Mouse (Mus musculus): ENCODE results near the gene Agap1. TPM values are rescaled to one million over a fixed set of nuclear protein-coding genes. Genes with fewer than 3 reads are reported as not detected.

Agap1 gene
- total RNA-seq, 2 experiments from 2014 or later, result 225 to 280 TPM

- DNase-seq (ENCODE audit: low spot score in 2 of 2), result no peak
Observed at GRCm38 (mm10) chr1:89880834-89881233, 426.2 kb downstream of the Agap1 start.

DNA sequence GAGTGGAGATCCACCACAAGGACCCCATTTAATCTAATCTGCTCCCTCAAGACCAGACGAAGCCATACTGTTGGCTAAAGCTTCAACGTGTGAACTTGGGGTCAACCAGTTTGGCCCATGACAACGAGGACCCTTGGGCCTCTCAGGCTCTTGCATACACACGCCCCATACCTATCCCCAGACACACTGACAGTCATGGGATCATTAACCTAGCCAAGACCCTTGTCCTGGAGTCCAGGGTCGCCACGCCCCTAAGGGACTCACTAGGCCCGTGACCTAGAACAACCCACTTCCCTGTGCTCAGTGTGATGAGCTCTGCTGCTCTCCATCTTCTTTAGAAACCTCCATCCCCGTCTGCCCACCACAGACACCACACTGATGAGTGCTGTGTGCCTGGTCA is 429.7 kb downstream of the Agap1 start:
- DNase-seq (ENCODE audit: low spot score in 2 of 2), result no peak

- no peak for DNase-seq (ENCODE audit: low spot score in 2 of 2)
Observed at GRCm38 (mm10) chr1:89885696-89886095, 431.1 kb downstream of the Agap1 start.

GRCm38 (mm10) chr1:89891400-89891799 is 436.8 kb downstream of the Agap1 start:
- DNase-seq (ENCODE audit: low spot score in 2 of 2), result no peak

GRCm38 (mm10) chr1:89892281-89892680 is 437.7 kb downstream of the Agap1 start:
- no peak for DNase-seq (ENCODE audit: low spot score in 2 of 2)

GRCm38 (mm10) chr1:89895801-89896200 is 441.2 kb downstream of the Agap1 start:
- no peak for DNase-seq (ENCODE audit: low spot score in 2 of 2)

- no peak for DNase-seq (ENCODE audit: low spot score in 2 of 2)
Observed at GRCm38 (mm10) chr1:89899036-89899435, 444.4 kb downstream of the Agap1 start.

DNA sequence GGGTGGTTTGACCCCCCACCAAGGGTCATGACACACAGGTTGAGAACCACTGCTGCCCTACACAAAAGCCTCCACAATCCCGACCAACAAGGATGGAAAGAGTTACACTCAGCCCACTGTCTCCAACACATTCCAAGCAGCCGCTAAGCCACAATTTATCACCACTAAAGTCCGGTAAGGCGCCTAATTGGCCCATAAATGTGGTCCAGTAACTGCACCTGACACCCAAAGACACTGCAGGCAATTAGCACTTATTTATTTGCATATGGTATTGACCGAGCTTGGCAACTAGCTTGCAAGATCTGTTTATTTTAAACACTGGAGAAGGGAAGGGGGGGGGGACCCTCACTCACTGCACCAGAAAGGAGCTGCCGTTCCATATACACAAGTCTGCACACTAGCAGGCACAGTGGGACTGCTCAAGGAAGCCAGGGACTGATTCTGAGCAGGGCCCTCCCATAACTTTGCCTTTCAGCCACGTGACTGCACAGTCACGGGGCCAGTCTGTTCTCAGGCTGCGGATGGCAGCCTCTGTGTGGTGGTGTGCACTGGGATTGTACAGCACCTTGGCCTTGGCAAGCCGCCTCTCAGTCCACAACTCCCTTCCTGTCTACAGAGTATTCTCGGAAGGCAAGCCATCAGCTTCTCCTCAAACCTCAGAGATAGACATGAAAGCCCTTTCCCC is 445.3 kb downstream of the Agap1 start:
- no peak for DNase-seq (ENCODE audit: low spot score in 2 of 2)

DNA sequence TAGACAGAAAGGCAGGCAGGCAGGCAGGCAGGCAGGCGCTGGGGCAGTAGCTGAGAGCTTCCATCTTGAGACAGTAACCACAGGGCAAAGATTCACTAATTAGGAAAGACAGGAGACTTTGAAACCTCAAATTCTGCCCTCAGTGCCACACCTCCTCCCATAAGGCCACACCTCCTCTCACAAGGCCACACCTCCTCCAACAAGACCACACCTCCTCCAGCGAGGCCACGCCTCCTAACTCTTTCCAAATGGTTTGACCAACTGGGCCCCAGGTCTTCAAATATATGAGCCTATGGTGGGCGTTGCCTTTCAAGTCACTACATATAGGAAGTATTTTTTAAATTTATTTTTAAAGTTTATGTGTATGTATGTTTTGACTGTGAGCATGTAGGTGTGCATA is 446.8 kb downstream of the Agap1 start:
- DNase-seq (ENCODE audit: low spot score in 2 of 2), result no peak

DNA sequence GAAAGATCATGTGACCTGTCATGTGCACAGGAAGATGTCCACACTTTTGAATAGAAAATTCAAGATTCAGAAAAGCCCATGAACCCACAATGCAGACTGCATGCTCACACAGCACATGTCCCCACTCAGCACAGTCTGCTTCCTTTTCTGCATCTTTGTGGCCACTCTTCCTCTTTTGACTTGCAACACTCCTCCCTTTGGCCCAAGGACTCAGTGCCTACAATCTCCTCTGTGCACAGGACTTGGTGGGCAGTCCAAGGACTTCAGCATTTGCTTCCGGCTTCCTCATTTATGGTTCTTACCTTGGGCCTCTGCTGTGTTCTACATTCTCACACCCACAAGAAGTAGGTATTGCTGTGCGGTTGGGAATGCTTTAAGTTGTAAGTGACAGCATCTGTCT is 447.6 kb downstream of the Agap1 start:
- no peak for DNase-seq (ENCODE audit: low spot score in 2 of 2)

DNA sequence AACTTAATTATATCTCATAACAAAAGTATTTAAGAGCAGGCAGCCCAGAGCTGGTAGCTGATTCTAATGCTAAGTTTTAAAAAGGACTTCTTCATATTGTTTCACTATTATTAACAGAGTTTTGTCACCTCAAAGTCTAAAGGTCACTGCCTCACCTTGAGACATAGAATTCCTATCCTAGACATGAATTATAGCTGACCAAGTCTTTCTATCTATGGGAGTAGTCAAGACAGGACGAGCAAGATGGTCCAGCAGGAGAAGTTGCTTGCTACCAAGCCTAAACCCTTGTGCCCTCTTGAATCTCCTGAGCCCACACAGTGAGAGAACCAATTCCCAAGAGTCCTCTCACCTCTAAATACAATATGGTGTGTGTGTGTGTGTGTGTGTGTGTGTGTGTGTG is 448.0 kb downstream of the Agap1 start:
- DNase-seq (ENCODE audit: low spot score in 2 of 2), result no peak

DNA sequence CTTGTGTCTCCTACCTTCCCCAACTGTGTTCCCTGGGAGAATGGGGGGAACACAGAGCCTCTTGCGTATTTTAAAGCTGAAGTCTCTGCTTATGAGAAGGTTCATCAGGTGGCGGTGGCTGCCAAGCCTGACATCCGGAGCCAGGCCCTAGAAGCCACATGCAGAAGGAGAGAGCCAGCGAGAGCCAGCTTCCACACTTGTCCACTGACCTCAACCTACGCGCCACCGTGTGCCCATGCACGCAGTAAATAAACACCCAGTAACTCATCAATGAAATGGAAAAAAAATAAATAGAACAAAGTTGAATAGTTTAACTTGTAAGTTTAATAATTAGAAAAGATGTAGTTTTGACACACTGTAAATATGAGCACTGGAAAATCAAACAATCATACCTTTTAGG is 455.2 kb downstream of the Agap1 start:
- no peak for DNase-seq (ENCODE audit: low spot score in 2 of 2)

DNA sequence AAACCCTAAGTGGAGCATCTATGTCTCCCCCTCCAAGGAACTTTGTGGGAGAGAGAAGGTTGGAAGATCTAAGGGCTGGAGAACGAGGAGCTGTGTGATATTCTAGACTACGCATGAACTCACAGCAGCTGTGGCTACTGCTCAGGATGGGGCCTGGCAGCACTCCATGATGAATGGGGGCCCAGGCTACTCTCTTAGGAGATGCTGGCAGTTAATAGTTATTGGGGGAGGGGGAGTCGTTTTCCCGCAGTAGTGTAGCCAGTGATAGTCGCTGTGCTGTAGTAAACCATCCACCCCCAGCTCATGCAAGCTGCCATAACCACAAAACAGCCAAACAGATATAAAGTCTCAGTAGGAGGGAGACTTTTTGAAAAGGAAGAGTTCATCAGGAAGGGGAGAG is 457.8 kb downstream of the Agap1 start:
- DNase-seq (ENCODE audit: low spot score in 2 of 2), result no peak

- DNase-seq (ENCODE audit: low spot score in 2 of 2), result no peak
Observed at GRCm38 (mm10) chr1:89913611-89914010, 459.0 kb downstream of the Agap1 start.

DNA sequence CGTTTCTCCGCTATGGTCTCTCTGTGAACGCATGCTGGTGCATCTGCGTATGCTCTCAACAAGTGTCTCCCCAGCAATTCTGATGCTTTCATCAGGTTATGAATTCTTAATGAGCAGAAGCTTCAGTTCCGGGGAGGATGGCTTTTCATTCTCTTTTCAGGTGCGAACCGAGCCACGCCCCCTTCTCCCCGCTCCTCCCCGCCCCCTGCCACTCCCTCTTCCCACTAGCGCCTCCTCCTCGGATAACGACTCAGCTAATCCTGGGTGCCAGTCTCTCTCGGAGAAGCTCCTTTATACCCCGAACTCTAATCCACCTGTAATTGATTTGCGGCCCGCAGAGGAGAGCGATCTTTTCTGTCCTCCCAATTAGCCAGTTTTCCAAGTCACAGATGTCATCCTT is 463.5 kb downstream of the Agap1 start:
- no peak for DNase-seq (ENCODE audit: low spot score in 2 of 2)

GRCm38 (mm10) chr1:89919206-89919605 is 464.6 kb downstream of the Agap1 start:
- DNase-seq (ENCODE audit: low spot score in 2 of 2), result no peak

GRCm38 (mm10) chr1:89921806-89922205 is 467.2 kb downstream of the Agap1 start:
- no peak for DNase-seq (ENCODE audit: low spot score in 2 of 2)

DNA sequence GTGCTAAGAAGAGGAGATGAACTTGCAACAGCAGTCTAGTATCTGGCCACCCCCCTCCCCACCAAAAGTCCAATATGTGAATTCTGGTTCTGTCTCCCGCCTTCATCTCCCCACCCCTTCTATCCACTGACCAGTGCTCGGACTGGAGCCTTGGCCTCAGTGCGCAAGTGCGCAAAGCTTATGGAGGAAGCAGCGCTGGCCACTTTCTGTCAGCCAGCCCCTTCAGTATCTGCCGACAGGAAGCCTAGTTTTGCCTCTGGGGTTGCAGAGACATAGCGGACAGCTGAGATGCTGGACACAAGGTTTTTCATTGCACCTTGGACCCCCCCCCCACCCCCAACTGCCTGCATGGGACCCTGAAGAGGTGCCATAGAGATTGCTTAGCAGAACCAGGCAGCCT is 467.7 kb downstream of the Agap1 start:
- DNase-seq (ENCODE audit: low spot score in 2 of 2), result no peak

DNA sequence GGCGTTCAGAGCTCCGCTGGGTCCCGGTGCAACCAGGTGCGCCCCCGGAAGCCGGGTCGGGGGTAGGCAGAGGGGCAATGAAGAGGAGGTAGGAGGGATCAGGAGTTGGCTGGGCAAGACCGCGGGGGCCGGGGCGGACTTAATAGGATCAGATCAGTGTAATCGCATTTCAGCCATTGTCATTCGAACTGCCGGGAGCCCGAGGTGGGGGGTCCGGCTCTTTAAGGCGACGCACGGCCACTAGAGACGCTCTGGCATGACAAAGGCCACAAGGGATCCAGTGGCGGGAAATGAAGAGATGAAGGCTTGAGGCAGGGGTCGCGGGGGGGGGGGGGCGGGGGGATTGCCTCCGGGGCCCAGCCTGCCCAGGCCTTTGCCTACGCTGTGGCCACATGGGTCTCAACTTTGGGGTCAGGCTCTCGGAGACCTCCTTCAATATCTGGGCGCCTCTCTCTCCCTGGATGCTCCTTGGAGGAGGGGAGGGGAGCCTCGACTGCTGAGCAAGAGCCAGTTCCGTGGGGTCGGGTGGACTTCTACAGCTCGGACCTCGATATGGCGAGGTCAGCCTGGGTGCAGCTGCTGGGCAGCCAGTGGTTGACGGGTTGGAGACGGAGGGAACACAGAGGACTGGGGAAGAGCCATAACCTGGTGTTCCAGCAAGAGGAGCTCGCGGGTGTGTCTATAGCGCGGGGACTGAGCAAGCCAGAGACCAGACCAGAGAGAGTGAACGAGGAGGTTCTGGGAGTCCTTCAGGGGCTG is 468.5 kb downstream of the Agap1 start:
- DNase-seq (ENCODE audit: low spot score in 2 of 2), result no peak

DNA sequence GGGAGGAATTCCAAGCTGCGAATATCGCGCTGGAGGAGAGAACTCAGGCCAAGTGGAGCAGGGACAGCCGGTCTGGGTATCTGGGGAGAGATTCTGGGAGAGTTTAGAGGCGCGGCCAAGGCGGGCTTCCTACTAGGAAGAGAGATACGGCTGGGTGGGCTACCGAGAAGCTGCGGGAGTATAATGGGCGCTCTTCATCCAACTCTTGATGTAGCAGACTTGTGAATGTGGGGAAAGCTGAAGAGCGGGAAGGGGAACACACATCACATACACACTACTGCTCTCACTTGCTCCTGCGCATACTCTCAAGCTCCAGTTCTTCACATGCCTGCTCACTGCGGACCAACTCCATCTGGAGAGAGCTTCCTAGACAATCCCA is 469.0 kb downstream of the Agap1 start:
- DNase-seq (ENCODE audit: low spot score in 2 of 2), result no peak

GRCm38 (mm10) chr1:89925501-89926190 is 471.0 kb downstream of the Agap1 start:
- no peak for DNase-seq (ENCODE audit: low spot score in 2 of 2)

GRCm38 (mm10) chr1:89926583-89927060 is 472.0 kb downstream of the Agap1 start:
- no peak for DNase-seq (ENCODE audit: low spot score in 2 of 2)

Measured in layer of hippocampus, postnatal 14 days (tissue).